Mouse (Mus musculus) heart, embryonic 15.5 days (tissue): ENCODE measurements around the gene Atrnl1. TPM values are rescaled to one million over a fixed set of nuclear protein-coding genes. Genes with fewer than 3 reads are reported as not detected.
A peak's percentile ranks its signal among the peaks of the same experiment; 100 is the strongest.

Source experiments
- ATAC-seq: fragments of 200-750 bp; cut with Nextera tagmentation; replicated peaks from 2 replicates; pipeline ENCODE4 v1.8.0; 2017; ENCODE audit warnings: low read depth, moderate TSS enrichment; ENCODE audit not compliant: insufficient number of reproducible peaks, insufficient read depth, low FRiP score
- H3K27ac ChIP-seq: fragments of 300-500 bp; sonication (generic); 2 replicates; pipeline ENCODE4 v1.5.1; 2015; ENCODE audit warnings: mild to moderate bottlenecking, inconsistent platforms
- H3K27me3 ChIP-seq: fragments of 300-500 bp; sonication (generic); 2 replicates; pipeline ENCODE4 v1.6.1; 2015; ENCODE audit warnings: inconsistent platforms
- H3K36me3 ChIP-seq: fragments of 300-500 bp; sonication (generic); 2 replicates; pipeline ENCODE4 v1.6.1; 2015; ENCODE audit warnings: mild to moderate bottlenecking, inconsistent platforms
- H3K4me1 ChIP-seq: fragments of 300-500 bp; sonication (generic); replicated peaks from 2 replicates; pipeline ENCODE4 v1.6.1; 2015; ENCODE audit warnings: inconsistent platforms
- H3K4me2 ChIP-seq: fragments of 300-500 bp; sonication (generic); 2 replicates; pipeline ENCODE4 v1.6.1; 2015; ENCODE audit warnings: inconsistent platforms, mild to moderate bottlenecking, moderate library complexity
- H3K4me3 ChIP-seq: fragments of 300-500 bp; sonication (generic); 2 replicates; pipeline ENCODE4 v1.5.1; 2015; ENCODE audit warnings: mild to moderate bottlenecking, inconsistent platforms
- H3K9ac ChIP-seq: fragments of 300-500 bp; sonication (generic); 2 replicates; pipeline ENCODE4 v1.6.1; 2015; ENCODE audit warnings: mild to moderate bottlenecking, inconsistent platforms
- H3K9me3 ChIP-seq: fragments of 300-500 bp; sonication (generic); replicated peaks from 2 replicates; pipeline ENCODE4 v1.6.1; 2016; ENCODE audit warnings: inconsistent platforms
- WGBS: fragments of 180-500 bp; shearing (Covaris S2); methylation state at CpG from one replicate; pipeline ENCODE4 v1.1.7; 2015; ENCODE audit warnings: mixed read lengths; 5-methylcytosine and 5-hydroxymethylcytosine counted together
- polyA plus RNA-seq: library from polyadenylated mRNA; unstranded; fragments of >200 nt; fragmentation: Nextera tagmentation; extraction: Ambion mirVana; gene quantifications from 2 replicates; pipeline ENCODE4 v1.2.1, GENCODE M21; 2015

The Atrnl1 gene
- polyA plus RNA-seq, 1 experiment from 2014 or later = 2.9 TPM

DNA sequence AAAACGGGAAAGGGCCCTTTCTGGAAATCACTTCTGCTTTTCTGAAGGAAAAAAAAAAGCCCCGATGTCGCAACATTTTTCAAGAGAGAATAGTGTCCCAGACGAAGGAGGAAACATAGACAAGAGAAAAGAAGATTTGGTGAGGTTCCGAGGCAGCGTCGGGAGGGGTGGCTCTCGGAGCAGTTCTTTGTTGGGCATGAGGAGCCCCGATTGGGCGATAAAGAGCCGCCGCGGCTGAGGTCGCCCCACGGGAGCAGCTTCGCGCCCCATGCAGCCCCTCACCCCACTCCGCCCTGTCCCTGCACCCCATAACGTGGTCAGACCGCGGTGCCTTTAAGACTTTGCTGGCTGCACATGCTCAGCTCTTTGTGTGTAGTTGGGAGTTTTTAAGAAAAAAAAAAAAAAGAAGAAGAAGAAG is 767 bp upstream of the Atrnl1 start:
- no peak for ATAC-seq
- H3K27me3 ChIP-seq = no peaks in the 10 kb centered on the region
- H3K36me3 ChIP-seq = no peaks in the 10 kb centered on the region
- WGBS = under 1% methylated on average over 21 of the region's 21 CpGs
- peak overlapping the region; percentile 97 for H3K27ac ChIP-seq
- peak overlapping the region; percentile 95 for H3K4me3 ChIP-seq
- H3K9me3 ChIP-seq = no peaks in the 10 kb centered on the region
- H3K9ac ChIP-seq = peak overlapping the region; percentile 87
- H3K4me2 ChIP-seq = peak overlapping the region; percentile 100
- peaks cover 18% of the 10 kb centered on the region for H3K4me1 ChIP-seq

- peak overlapping the region; percentile 87 for H3K9ac ChIP-seq
- H3K27ac ChIP-seq = peak overlapping the region; percentile 97
- ATAC-seq = peak; percentile 74
- H3K27me3 ChIP-seq = no peaks in the 10 kb centered on the region
- peak overlapping the region; percentile 100 for H3K4me2 ChIP-seq
- 1% methylated on average over 56 of the region's 57 CpGs for WGBS
- H3K9me3 ChIP-seq = no peaks in the 10 kb centered on the region
- no peaks in the 10 kb centered on the region for H3K36me3 ChIP-seq
- H3K4me1 ChIP-seq = peaks cover 18% of the 10 kb centered on the region
- peak overlapping the region; percentile 95 for H3K4me3 ChIP-seq
Measured at GRCm38 (mm10) chr19:57611291-57612178, 701 bp downstream of the Atrnl1 start.

DNA sequence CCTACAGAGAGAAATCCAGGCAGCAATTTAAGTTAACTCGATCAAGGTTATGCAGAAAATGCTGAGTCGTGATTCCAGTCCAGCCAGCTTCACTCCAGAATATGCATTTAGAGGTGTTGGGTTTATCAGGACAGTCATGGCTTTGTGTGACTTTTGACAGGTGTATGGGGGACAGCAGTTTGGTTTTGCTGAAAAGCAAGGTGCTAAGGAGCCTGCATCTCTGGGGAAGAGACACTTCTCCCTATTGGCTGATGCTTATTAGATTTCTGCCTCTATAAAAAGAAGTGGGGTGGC is 1.3 kb downstream of the Atrnl1 start:
- Histone ChIP-seq H3K9me3 (no peaks in the 10 kb centered on the region), H3K36me3 (no peaks in the 10 kb centered on the region), H3K27ac (peak overlapping the region; percentile 97), H3K4me2 (peak overlapping the region; percentile 100), H3K4me1 (peaks cover 18% of the 10 kb centered on the region), H3K27me3 (no peaks in the 10 kb centered on the region), H3K4me3 (peak overlapping the region; percentile 95), H3K9ac (peak overlapping the region; percentile 87)
- 5% methylated on average over 2 of the region's 2 CpGs for WGBS
- no peak for ATAC-seq

DNA sequence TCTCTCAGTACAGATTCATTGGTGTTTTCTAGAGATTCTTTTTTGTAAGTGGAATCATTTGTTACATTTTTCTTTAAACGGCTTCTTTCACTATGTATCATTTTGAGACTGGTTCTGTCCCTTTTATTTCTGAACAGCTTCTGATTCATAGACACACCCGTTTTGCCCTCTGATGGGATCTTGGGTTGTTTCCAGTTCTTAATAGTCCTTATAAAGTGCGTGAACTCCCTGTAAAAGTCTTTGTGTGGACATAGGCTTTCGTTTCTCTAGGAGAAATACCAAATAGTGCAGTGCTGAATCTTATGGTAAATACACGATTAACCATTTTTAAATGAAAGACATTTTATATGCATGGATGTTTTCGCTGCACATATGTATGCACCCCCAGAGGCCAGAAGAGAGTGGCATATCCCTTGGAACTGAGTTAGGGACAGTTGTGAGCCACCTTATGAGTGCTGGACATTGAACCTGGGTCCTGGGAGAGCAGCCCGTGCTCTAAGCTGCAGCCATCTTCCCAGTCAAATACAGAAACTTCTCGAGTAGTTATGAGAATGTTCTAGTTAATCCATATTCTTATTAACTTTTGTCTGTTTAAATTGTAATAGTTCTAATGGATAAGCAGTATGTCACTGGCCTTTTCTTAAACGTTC is 5.3 kb downstream of the Atrnl1 start:
- no peak overlapping the region for H3K4me2 ChIP-seq
- H3K27ac ChIP-seq = no peak overlapping the region
- H3K36me3 ChIP-seq = no peaks in the 10 kb centered on the region
- no peaks in the 10 kb centered on the region for H3K27me3 ChIP-seq
- 84% methylated on average over 9 of the region's 9 CpGs for WGBS
- H3K4me3 ChIP-seq = no peak overlapping the region
- H3K4me1 ChIP-seq = peaks cover 18% of the 10 kb centered on the region
- no peak for ATAC-seq
- no peaks in the 10 kb centered on the region for H3K9me3 ChIP-seq
- H3K9ac ChIP-seq = no peak overlapping the region

DNA sequence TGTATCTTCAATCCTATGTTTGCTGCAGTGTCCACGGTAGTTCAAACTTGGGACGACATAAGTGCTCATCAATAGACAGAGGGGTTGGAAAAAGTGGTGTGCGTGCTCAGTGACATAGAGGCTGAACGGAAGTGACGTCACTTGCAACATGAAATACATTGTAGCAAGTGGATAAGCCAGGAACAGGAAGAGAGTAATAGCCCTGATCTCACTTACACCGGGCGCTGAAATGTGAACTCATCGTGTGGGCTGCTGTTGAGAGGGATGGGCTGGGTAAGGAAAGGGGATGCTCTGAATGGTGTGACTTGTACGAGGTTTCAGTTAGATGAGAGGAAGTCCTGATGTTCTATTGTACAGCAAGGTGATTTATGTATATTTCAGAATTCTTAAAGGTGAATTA is 8.3 kb downstream of the Atrnl1 start:
- ATAC-seq = no peak
- no peak overlapping the region for H3K4me2 ChIP-seq
- WGBS = 72% methylated on average over 9 of the region's 9 CpGs

DNA sequence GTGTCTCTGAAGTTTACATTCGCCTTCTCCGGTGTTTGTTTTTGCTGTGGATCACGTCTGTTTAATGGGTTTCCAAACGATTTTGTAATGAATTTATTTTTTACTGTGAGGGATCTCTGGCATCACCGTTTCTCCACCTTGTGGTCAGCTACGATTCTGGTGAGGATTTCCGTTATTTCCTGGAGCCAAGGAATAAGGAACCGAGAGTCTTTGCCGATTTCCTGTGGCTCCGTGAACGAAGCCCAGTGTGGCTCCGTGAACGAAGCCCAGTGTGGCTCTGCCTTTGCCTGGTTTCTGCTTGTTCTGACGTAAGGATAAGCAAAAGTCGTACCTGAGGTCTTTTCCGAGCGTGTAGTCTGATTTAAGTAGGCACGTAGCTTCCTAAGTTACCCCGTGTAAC is 11.0 kb downstream of the Atrnl1 start:
- H3K9ac ChIP-seq = no peak overlapping the region
- 0 out of 2 replicates have a peak, but pooled peaks cover 3% of the 10 kb centered on the region for H3K4me1 ChIP-seq
- H3K4me3 ChIP-seq = no peak overlapping the region
- 85% methylated on average over 19 of the region's 19 CpGs for WGBS
- H3K9me3 ChIP-seq = no peaks in the 10 kb centered on the region
- no peak overlapping the region for H3K4me2 ChIP-seq
- H3K27me3 ChIP-seq = no peaks in the 10 kb centered on the region
- H3K36me3 ChIP-seq = no peaks in the 10 kb centered on the region
- no peak for ATAC-seq
- no peak overlapping the region for H3K27ac ChIP-seq

More for the DNA sequence above, 8.3 kb downstream of the Atrnl1 start:
- Histone ChIP-seq H3K4me1 (0 out of 2 replicates have a peak, but pooled peaks cover 3% of the 10 kb centered on the region), H3K9me3 (no peaks in the 10 kb centered on the region), H3K27me3 (no peaks in the 10 kb centered on the region), H3K9ac (no peak overlapping the region), H3K4me3 (no peak overlapping the region), H3K36me3 (no peaks in the 10 kb centered on the region), H3K27ac (no peak overlapping the region)

DNA sequence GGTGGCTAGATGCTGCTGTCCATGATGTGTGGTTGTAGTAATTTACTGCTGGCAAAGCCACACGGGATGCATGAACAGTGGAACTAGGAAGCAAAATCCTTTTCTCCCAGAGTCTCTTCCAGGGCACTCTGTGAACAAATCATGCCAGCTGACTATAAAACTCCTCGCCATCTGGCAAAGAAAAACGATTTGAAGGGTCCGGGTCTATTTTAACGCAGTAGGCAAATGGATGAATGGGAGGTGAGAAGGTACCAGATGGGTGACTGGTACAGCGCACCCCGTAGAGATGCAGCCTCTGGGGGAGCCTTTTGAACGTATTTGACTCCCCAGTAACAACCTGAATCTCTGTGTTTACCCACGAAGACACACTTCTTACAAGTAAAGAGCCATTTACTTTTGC is 14.9 kb downstream of the Atrnl1 start:
- Histone ChIP-seq H3K9ac (no peak overlapping the region), H3K4me3 (no peak overlapping the region), H3K4me1 (0 out of 2 replicates have a peak, but pooled peaks cover 3% of the 10 kb centered on the region), H3K36me3 (no peaks in the 10 kb centered on the region), H3K27me3 (no peaks in the 10 kb centered on the region), H3K27ac (no peak overlapping the region), H3K9me3 (no peaks in the 10 kb centered on the region), H3K4me2 (no peak overlapping the region)
- ATAC-seq = no peak
- WGBS = 87% methylated on average over 9 of the region's 9 CpGs

DNA sequence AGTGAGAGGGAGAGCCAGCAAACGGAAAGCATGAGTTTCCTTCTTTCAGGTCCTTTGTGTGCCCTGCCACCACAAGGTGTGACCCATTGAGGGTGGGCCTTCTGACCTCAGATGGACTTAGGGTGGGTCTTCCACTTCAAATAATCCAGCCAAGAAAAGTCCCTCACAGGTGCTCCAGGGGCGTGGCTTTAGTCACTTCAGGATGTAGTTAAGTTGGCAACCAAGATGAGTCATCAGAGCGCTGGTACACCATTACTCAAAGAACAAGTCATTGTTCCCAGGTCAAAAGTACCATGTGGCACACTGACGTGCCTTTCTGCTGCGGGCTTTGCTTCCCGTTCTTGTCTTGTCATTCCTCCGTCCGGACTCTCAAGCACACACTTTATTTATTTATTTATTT is 16.4 kb downstream of the Atrnl1 start:
- Histone ChIP-seq H3K4me1 (no peaks in the 10 kb centered on the region), H3K36me3 (no peaks in the 10 kb centered on the region), H3K9me3 (no peaks in the 10 kb centered on the region), H3K9ac (no peak overlapping the region), H3K4me3 (no peak overlapping the region), H3K4me2 (no peak overlapping the region), H3K27ac (no peak overlapping the region), H3K27me3 (no peaks in the 10 kb centered on the region)
- no peak for ATAC-seq
- WGBS = 88% methylated on average over 8 of the region's 8 CpGs

DNA sequence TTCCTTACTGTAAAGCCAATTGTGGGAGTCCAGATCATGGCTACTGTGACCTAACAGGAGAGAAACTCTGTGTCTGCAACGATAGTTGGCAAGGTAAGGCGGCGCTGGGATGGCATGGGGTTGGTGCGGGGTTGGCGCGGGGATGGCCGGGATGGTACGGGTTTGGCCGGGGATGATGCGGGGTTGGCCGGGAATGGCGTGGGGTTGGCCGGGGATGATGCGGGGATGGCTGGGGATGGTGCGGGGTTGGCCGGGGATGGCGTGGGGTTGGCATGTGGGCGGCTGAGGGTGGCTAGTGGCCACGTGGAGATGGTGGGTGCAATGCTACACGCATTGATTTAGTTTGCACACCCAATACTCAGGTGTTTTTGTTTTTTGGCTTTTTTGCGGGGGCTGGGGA is 31.7 kb downstream of the Atrnl1 start:
- H3K27ac ChIP-seq = no peak overlapping the region
- no peaks in the 10 kb centered on the region for H3K4me1 ChIP-seq
- H3K9me3 ChIP-seq = no peaks in the 10 kb centered on the region
- ATAC-seq = no peak
- H3K4me2 ChIP-seq = no peak overlapping the region
- no peak overlapping the region for H3K9ac ChIP-seq
- 93% methylated on average over 21 of the region's 21 CpGs for WGBS
- no peak overlapping the region for H3K4me3 ChIP-seq
- H3K36me3 ChIP-seq = no peaks in the 10 kb centered on the region
- no peaks in the 10 kb centered on the region for H3K27me3 ChIP-seq

GRCm38 (mm10) chr19:57642980-57643379 is 32.1 kb downstream of the Atrnl1 start:
- Histone ChIP-seq H3K4me3 (no peak overlapping the region), H3K27ac (no peak overlapping the region), H3K4me1 (no peaks in the 10 kb centered on the region), H3K9me3 (no peaks in the 10 kb centered on the region), H3K9ac (no peak overlapping the region), H3K36me3 (no peaks in the 10 kb centered on the region), H3K27me3 (no peaks in the 10 kb centered on the region), H3K4me2 (no peak overlapping the region)
- 48% methylated on average over 2 of the region's 2 CpGs for WGBS
- no peak for ATAC-seq

DNA sequence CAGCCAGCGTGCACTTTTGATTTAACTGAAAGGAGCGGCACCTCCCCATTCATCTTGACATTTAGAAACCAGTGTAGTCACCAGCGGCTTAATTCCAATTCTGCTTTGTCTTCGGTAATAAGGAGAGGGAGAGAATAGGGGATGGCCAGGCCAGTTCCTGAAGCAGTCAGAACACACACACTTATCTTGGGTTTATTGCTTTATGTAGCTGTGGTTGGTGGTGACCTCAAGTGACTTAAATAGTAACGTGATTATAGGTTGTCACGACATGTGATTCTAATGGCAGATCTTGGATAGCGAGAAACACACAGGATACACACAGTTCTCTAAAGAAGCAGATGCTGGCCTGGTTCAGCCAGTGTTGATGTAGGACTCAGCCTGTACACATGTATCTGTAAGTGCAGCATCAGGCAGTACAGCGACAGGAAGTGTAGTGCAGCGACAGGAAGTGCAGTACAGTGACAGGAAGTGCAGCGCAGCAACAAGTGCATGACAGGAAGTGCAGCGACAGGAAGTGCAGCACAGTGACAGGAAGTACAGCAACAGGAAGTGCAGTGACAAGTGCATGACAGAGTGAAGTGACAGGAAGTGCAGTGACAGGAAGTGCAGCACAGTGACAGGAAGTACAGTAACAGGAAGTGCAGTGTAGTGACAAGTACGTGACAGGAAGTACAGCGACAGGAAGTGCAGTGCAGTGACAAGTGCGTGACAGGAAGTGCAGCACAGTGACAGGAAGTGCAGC is 37.5 kb downstream of the Atrnl1 start:
- no peak for ATAC-seq
- Histone ChIP-seq H3K27me3 (no peaks in the 10 kb centered on the region), H3K9ac (no peak overlapping the region), H3K36me3 (no peaks in the 10 kb centered on the region; the same call in 1 of the 2 replicates), H3K27ac (no peak overlapping the region; the same call in 1 of the 2 replicates), H3K4me3 (no peak overlapping the region), H3K9me3 (0 out of 2 replicates have a peak, but pooled peaks cover 3% of the 10 kb centered on the region), H3K4me1 (no peaks in the 10 kb centered on the region), H3K4me2 (no peak overlapping the region)
- 87% methylated on average over 14 of the region's 14 CpGs for WGBS
